Mouse (Mus musculus) neural tube, embryonic 14.5 days (tissue): ENCODE measurements around the gene BC017158. TPM values are rescaled to one million over a fixed set of nuclear protein-coding genes. Genes with fewer than 3 reads are reported as not detected.

Experiments used
- ATAC-seq: fragments of 200-750 bp; cut with Nextera tagmentation; 2 replicates; pipeline ENCODE4 v1.8.0; 2017; ENCODE audit warnings: low read depth, mild to moderate bottlenecking, moderate TSS enrichment, moderate library complexity
- H3K27ac ChIP-seq: fragments of 300-500 bp; sonication (generic); 2 replicates; pipeline ENCODE4 v1.5.1; 2014; ENCODE audit warnings: low read depth, mild to moderate bottlenecking, control low read depth, low read length, moderate library complexity, mixed read lengths
- H3K27me3 ChIP-seq: fragments of 300-500 bp; sonication (generic); 2 replicates; pipeline ENCODE4 v1.6.1; 2014; ENCODE audit warnings: low read length; ENCODE audit not compliant: control insufficient read depth, insufficient read depth
- H3K36me3 ChIP-seq: fragments of 300-500 bp; sonication (generic); 2 replicates; pipeline ENCODE4 v1.6.1; 2014; ENCODE audit warnings: low read length, mixed read lengths; ENCODE audit not compliant: control insufficient read depth, insufficient read depth
- H3K4me1 ChIP-seq: fragments of 300-500 bp; sonication (generic); 2 replicates; pipeline ENCODE4 v1.6.1; 2014; ENCODE audit warnings: low read length; ENCODE audit not compliant: control insufficient read depth, insufficient read depth
- H3K4me2 ChIP-seq: fragments of 300-500 bp; sonication (generic); 2 replicates; pipeline ENCODE4 v1.6.1; 2014; ENCODE audit warnings: mild to moderate bottlenecking, low read depth, low read length, control low read depth
- H3K4me3 ChIP-seq: fragments of 300-500 bp; sonication (generic); 2 replicates; pipeline ENCODE4 v1.5.1; 2014; ENCODE audit warnings: low read depth, low read length, control low read depth, mixed read lengths
- H3K9ac ChIP-seq: fragments of 300-500 bp; sonication (generic); replicated peaks from 2 replicates; pipeline ENCODE4 v1.6.1; 2014; ENCODE audit warnings: low read depth, mild to moderate bottlenecking, control low read depth, low read length, mixed read lengths
- H3K9me3 ChIP-seq: fragments of 300-500 bp; sonication (generic); 2 replicates; pipeline ENCODE4 v1.6.1; 2016; ENCODE audit warnings: low read length; ENCODE audit not compliant: control insufficient read depth
- WGBS: fragments of 180-500 bp; shearing (Covaris S2); extraction: QIAGEN DNeasy Blood & Tissue Kit; methylation state at CpG from one replicate; pipeline ENCODE4 v1.1.7; 2014; 5-methylcytosine and 5-hydroxymethylcytosine counted together
- polyA plus RNA-seq: library from polyadenylated mRNA; unstranded; fragments of >200 nt; fragmentation: Nextera tagmentation; extraction: Ambion mirVana; gene quantifications from 2 replicates; pipeline ENCODE4 v1.2.1, GENCODE M21; 2014

The BC017158 gene
- polyA plus RNA-seq, 1 experiment from 2014 or later = 27.9 TPM

GRCm38 (mm10) chr7:128256783-128257334 lies 41.1 kb downstream of the BC017158 start:
- 58% methylated on average over 5 of the region's 5 CpGs for WGBS
- no peak for ATAC-seq
- H3K4me2 ChIP-seq = no peak overlapping the region

DNA sequence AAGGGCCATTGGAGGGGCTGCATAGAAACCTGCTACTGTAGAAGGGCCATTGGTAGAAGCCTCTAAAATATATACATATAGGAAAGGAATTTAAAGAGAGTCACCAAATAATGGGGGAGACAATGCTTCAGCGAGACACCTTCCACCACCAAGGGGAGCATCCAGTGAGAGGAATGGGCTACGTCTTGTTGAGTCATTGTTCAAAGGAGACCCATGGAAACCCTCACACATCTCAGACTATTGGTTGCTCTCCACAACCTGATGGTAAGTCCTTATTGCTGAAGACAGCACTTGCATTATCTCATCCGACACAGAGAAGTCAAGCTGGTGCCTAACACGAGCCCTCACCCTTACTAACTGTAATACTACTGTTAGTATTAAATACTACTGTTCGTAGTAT lies 42.2 kb downstream of the BC017158 start:
- no peak overlapping the region for H3K4me2 ChIP-seq
- no peak for ATAC-seq
- no peaks in the 10 kb centered on the region for H3K9me3 ChIP-seq
- no peak overlapping the region for H3K9ac ChIP-seq
- H3K27ac ChIP-seq = no peak overlapping the region
- no peaks in the 10 kb centered on the region for H3K27me3 ChIP-seq
- no peaks in the 10 kb centered on the region for H3K4me1 ChIP-seq
- no peak overlapping the region for H3K4me3 ChIP-seq
- H3K36me3 ChIP-seq = no peaks in the 10 kb centered on the region
- WGBS = 95% methylated on average over 5 of the region's 5 CpGs

More at GRCm38 (mm10) chr7:128256783-128257334, 41.1 kb downstream of the BC017158 start:
- Histone ChIP-seq H3K36me3 (no peaks in the 10 kb centered on the region), H3K9ac (no peak overlapping the region), H3K4me1 (no peaks in the 10 kb centered on the region), H3K27ac (no peak overlapping the region), H3K9me3 (no peaks in the 10 kb centered on the region), H3K27me3 (no peaks in the 10 kb centered on the region), H3K4me3 (no peak overlapping the region)

DNA sequence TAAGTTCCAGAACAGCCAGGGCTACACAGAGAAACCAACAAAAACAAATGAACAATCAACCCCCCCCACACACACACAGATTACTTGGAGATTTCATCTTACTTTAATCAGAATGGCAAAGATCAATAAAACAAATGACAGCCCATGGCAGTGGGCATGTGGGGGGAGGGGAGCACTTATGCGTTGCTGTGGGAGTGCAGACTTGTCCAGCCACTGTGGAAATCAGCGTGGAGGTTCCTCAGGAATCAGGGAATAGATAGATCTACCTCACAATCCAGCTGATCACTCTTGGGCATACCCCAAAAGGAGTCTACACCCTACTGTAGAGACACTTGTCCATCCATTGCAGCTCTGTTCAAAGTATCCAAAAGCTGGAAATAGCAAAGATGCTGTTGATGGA lies 43.0 kb downstream of the BC017158 start:
- H3K27ac ChIP-seq = no peak overlapping the region
- no peaks in the 10 kb centered on the region for H3K27me3 ChIP-seq
- no peak for ATAC-seq
- H3K9me3 ChIP-seq = no peaks in the 10 kb centered on the region
- H3K9ac ChIP-seq = no peak overlapping the region
- H3K4me3 ChIP-seq = no peak overlapping the region
- H3K4me1 ChIP-seq = no peaks in the 10 kb centered on the region
- H3K36me3 ChIP-seq = no peaks in the 10 kb centered on the region
- 71% methylated on average over 2 of the region's 2 CpGs for WGBS
- H3K4me2 ChIP-seq = no peak overlapping the region

- 5% methylated on average over 24 of the region's 24 CpGs for WGBS
- peak overlapping the region; percentile 12; the same call in 1 of the 2 replicates for H3K9ac ChIP-seq
- H3K27me3 ChIP-seq = no peaks in the 10 kb centered on the region
- H3K36me3 ChIP-seq = no peaks in the 10 kb centered on the region
- H3K4me3 ChIP-seq = peak overlapping the region; percentile 31
- peak overlapping the region; percentile 55 for H3K4me2 ChIP-seq
- peak; percentile 74 for ATAC-seq
- H3K9me3 ChIP-seq = no peaks in the 10 kb centered on the region
- H3K27ac ChIP-seq = no peak overlapping the region
- no peaks in the 10 kb centered on the region for H3K4me1 ChIP-seq
Observed at GRCm38 (mm10) chr7:128252609-128253008, 45.4 kb downstream of the BC017158 start.

- Histone ChIP-seq H3K4me1 (peaks cover 3% of the 10 kb centered on the region; the same call in 1 of the 2 replicates), H3K36me3 (no peaks in the 10 kb centered on the region), H3K27ac (no peak overlapping the region), H3K27me3 (no peaks in the 10 kb centered on the region), H3K4me3 (0 out of 2 replicates have a peak overlapping the region, but pooled peaks have one; percentile 31), H3K9ac (no peak overlapping the region), H3K4me2 (peak overlapping the region; percentile 55; the same call in 1 of the 2 replicates), H3K9me3 (no peaks in the 10 kb centered on the region)
- ATAC-seq = no peak
- 52% methylated on average over 12 of the region's 12 CpGs for WGBS
Observed at GRCm38 (mm10) chr7:128251946-128252345, 46.0 kb downstream of the BC017158 start.

DNA sequence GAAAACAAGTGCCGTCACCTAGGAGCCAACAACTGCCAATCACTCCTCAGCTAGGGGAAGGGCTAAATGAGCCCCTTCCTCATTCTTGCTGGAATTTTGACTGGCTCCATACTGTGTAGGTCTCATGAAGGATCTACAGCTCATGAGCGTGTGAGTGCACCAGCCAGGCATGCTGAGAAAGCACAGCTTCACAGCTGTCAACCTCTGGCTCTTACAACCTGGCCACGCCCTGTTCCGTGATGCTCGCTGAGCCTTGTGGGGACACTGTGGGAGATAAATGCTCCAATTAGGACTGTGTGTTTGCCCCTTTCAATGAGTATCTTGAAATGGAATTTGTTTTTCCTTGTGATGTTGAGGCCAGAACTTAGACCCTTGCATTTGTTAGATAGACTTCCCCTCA lies 48.0 kb downstream of the BC017158 start:
- Histone ChIP-seq H3K36me3 (no peaks in the 10 kb centered on the region; the same call in 1 of the 2 replicates), H3K27me3 (no peaks in the 10 kb centered on the region), H3K4me2 (no peak overlapping the region), H3K27ac (no peak overlapping the region), H3K9ac (no peak overlapping the region), H3K9me3 (no peaks in the 10 kb centered on the region), H3K4me3 (no peak overlapping the region), H3K4me1 (peaks cover 3% of the 10 kb centered on the region; the same call in 1 of the 2 replicates)
- WGBS = 91% methylated on average over 5 of the region's 5 CpGs
- ATAC-seq = no peak

GRCm38 (mm10) chr7:128248081-128249042 lies 49.6 kb downstream of the BC017158 start:
- Histone ChIP-seq H3K4me1 (peaks cover 3% of the 10 kb centered on the region; the same call in 1 of the 2 replicates), H3K27me3 (no peaks in the 10 kb centered on the region), H3K9me3 (no peaks in the 10 kb centered on the region), H3K36me3 (no peaks in the 10 kb centered on the region; the same call in 1 of the 2 replicates), H3K9ac (no peak overlapping the region; the same call in 1 of the 2 replicates), H3K27ac (no peak overlapping the region), H3K4me2 (peak overlapping the region; percentile 47; the same call in 1 of the 2 replicates), H3K4me3 (no peak overlapping the region)
- WGBS = 84% methylated on average over 10 of the region's 10 CpGs
- no peak for ATAC-seq

DNA sequence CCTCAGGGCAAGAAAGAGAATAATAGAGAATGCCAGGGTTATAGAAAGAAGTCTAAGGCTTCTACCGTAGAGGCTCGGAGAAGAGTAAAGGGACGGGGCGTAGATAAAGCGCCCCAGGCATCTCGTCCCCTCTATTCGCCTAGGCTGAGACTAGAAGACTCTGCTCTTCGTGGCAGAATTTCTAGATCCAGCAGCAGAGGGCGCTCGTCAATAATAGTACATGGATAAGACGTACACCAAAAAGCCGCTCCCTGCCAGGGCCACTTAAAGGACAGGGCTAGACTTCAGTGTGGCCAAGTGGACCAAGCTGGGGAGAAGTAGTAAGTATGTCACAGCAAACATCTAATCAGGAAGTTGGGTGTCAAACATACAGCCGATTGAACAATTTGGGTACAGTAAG lies 50.5 kb downstream of the BC017158 start:
- Histone ChIP-seq H3K27me3 (no peaks in the 10 kb centered on the region), H3K27ac (0 out of 2 replicates have a peak overlapping the region, but pooled peaks have one; percentile 72), H3K4me1 (peaks cover 3% of the 10 kb centered on the region; the same call in 1 of the 2 replicates), H3K9me3 (no peaks in the 10 kb centered on the region), H3K4me2 (peak overlapping the region; percentile 47), H3K36me3 (peaks cover 4% of the 10 kb centered on the region; the same call in 1 of the 2 replicates), H3K9ac (peak overlapping the region; percentile 50), H3K4me3 (peak overlapping the region; percentile 34)
- 1% methylated on average over 13 of the region's 13 CpGs for WGBS
- peak; percentile 79 for ATAC-seq
